Mouse (Mus musculus) erythroblast, embryonic 14.5 days (primary cell): ENCODE measurements at regions not wholly inside any gene's neighbourhood (a gene's known extent, or its start where the extent isn't known, plus 50 kb on each side); places are given as distances from the start of the nearest gene placed in this dataset.

Experiments
- GATA1 ChIP-seq: IDR thresholded peaks from 2 replicates; pipeline ENCODE4 v1.6.1; 2012; ENCODE audit warnings: low read length, inconsistent platforms, mixed read lengths
- TAL1 ChIP-seq: IDR thresholded peaks from 3 replicates; pipeline ENCODE4 v1.6.1; 2012; ENCODE audit warnings: low read length, inconsistent platforms, mixed read lengths

DNA sequence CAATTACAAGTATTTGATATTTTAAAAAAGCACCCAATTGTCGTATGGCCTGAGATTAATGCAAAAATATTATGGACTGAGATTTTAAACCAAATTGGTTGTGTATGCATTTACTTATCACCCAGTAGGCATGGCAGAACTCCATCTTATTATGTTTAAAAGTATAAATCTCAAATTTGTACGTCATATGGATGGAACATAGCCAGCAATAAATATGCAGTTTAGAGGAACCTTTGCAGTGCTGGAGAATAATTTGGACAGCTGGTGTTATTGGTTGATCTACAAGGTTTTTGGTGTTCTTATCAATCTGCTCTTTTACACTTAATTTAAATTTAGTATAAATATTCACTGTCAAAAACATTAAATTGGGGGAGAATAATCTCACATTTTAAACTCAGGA is 233.9 kb downstream of the Hsfy2 start:
- no peak for TF ChIP-seq GATA1
- no peak for TF ChIP-seq TAL1
